Mouse (Mus musculus): ENCODE data around the gene Cd99l2. TPM values are rescaled to one million over a fixed set of nuclear protein-coding genes. Genes with fewer than 3 reads are reported as not detected.
A peak's percentile ranks its signal among the peaks of the same experiment; 100 is the strongest.

The Cd99l2 gene
- polyA plus RNA-seq, 1 experiment from 2014 or later = 33.4 TPM

GRCm38 (mm10) chrX:71424852-71425251 lies 67.8 kb downstream of the Cd99l2 start:
- Histone ChIP-seq H3K27me3 (ENCODE audit: control insufficient read depth, insufficient read depth, low read length) (no peaks in the 10 kb centered on the region), H3K4me2 (ENCODE audit: low read depth) (no peak overlapping the region), H3K27ac (ENCODE audit: low read depth, low read length) (no peak overlapping the region), H3K9me3 (ENCODE audit: control insufficient read depth, low read length) (no peaks in the 10 kb centered on the region), H3K4me1 (ENCODE audit: control insufficient read depth, insufficient read depth, low read length) (no peaks in the 10 kb centered on the region), H3K36me3 (ENCODE audit: control insufficient read depth, insufficient read depth, low read length) (no peaks in the 10 kb centered on the region), H3K9ac (ENCODE audit: low read length) (no peak overlapping the region), H3K4me3 (ENCODE audit: low read depth, low read length) (no peak overlapping the region)
- WGBS = 91% methylated on average over 1 of the region's 1 CpGs
- ATAC-seq (ENCODE audit: insufficient read depth, low FRiP score, low TSS enrichment) = no peak
- no peak for DNase-seq (ENCODE audit: low spot score)

DNA sequence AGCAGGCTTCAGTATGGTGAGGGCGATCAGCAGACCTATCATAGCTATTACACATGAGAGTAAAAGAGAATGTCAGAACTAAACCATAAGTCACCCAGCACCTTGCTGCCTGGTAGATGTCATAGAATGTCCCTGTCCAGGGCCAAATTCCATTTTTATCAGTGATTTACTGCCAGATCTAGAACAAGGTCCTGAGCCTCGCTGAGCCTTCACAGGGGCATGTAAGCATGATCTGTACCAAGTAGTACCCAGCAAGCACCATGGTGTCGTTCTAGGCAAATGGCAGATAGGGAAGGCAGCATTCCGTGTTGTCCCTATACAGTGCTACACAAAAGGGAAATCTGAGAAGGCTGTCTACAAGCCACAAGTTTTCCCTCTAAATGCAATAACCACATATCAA lies 79.0 kb downstream of the Cd99l2 start:
- Histone ChIP-seq H3K27ac (ENCODE audit: low read depth, low read length) (no peak overlapping the region), H3K4me2 (ENCODE audit: low read depth) (no peak overlapping the region), H3K36me3 (ENCODE audit: control insufficient read depth, insufficient read depth, low read length) (no peaks in the 10 kb centered on the region), H3K4me1 (ENCODE audit: control insufficient read depth, insufficient read depth, low read length) (no peaks in the 10 kb centered on the region), H3K9ac (ENCODE audit: low read length) (no peak overlapping the region), H3K27me3 (ENCODE audit: control insufficient read depth, insufficient read depth, low read length) (no peaks in the 10 kb centered on the region), H3K9me3 (ENCODE audit: control insufficient read depth, low read length) (no peaks in the 10 kb centered on the region), H3K4me3 (ENCODE audit: low read depth, low read length) (no peak overlapping the region)
- ATAC-seq (ENCODE audit: insufficient read depth, low FRiP score, low TSS enrichment) = no peak
- no peak for DNase-seq (ENCODE audit: low spot score)
- WGBS = 88% methylated on average over 4 of the region's 4 CpGs

DNA sequence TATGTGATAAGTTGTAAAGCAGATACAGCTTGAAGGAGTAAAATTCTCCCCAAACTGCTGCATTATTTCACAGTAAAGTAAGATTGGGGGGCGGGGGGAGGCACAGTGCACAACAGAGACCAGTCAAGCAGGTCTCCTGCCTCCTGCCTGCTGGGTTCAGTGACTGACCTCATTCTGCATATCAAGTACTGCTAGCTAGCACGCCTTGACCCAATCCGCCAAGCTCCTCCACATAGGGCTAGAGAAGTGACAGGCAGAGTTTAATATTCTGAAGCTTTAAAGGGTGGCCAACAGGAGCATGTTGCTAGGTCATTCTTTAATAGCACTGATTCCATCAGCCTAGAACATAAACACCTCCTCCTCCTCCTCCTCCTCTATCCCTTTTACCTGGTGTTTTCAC lies 79.9 kb downstream of the Cd99l2 start:
- H3K4me3 ChIP-seq (ENCODE audit: low read depth, low read length) = no peak overlapping the region
- no peaks in the 10 kb centered on the region for H3K4me1 ChIP-seq (ENCODE audit: control insufficient read depth, insufficient read depth, low read length)
- H3K9ac ChIP-seq (ENCODE audit: low read length) = no peak overlapping the region
- 70% methylated on average over 3 of the region's 3 CpGs for WGBS
- no peaks in the 10 kb centered on the region for H3K36me3 ChIP-seq (ENCODE audit: control insufficient read depth, insufficient read depth, low read length)
- no peak overlapping the region for H3K4me2 ChIP-seq (ENCODE audit: low read depth)
- no peaks in the 10 kb centered on the region for H3K27me3 ChIP-seq (ENCODE audit: control insufficient read depth, insufficient read depth, low read length)
- H3K9me3 ChIP-seq (ENCODE audit: control insufficient read depth, low read length) = no peaks in the 10 kb centered on the region
- no peak for ATAC-seq (ENCODE audit: insufficient read depth, low FRiP score, low TSS enrichment)
- no peak for DNase-seq (ENCODE audit: low spot score)
- no peak overlapping the region for H3K27ac ChIP-seq (ENCODE audit: low read depth, low read length)

DNA sequence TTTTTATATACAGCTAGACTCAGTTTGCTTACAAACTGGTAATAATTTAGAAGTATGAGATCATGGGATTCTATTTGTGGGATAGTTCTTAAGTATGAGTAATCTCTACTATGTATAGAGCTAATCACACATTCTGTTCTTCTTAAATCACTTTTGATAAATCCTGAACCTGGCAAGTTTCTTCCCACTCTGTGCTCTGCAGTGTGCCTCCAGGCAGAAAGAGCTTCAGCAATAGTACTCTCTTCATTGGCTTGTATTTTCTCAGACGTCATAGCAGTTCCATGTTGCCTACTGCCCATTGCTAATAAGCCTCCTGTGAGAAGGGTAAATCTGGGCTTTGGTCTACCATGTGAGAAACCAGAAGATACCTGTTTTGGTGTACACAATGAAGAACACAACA lies 84.3 kb downstream of the Cd99l2 start:
- Histone ChIP-seq H3K4me3 (ENCODE audit: low read depth, low read length) (no peak overlapping the region), H3K27ac (ENCODE audit: low read depth, low read length) (no peak overlapping the region), H3K4me1 (ENCODE audit: control insufficient read depth, insufficient read depth, low read length) (no peaks in the 10 kb centered on the region), H3K36me3 (ENCODE audit: control insufficient read depth, insufficient read depth, low read length) (no peaks in the 10 kb centered on the region), H3K27me3 (ENCODE audit: control insufficient read depth, insufficient read depth, low read length) (no peaks in the 10 kb centered on the region), H3K9ac (ENCODE audit: low read length) (no peak overlapping the region), H3K9me3 (ENCODE audit: control insufficient read depth, low read length) (no peaks in the 10 kb centered on the region), H3K4me2 (ENCODE audit: low read depth) (no peak overlapping the region)
- DNase-seq (ENCODE audit: low spot score) (no peak), ATAC-seq (ENCODE audit: insufficient read depth, low FRiP score, low TSS enrichment) (no peak)
- 86% methylated on average over 1 of the region's 1 CpGs for WGBS

DNA sequence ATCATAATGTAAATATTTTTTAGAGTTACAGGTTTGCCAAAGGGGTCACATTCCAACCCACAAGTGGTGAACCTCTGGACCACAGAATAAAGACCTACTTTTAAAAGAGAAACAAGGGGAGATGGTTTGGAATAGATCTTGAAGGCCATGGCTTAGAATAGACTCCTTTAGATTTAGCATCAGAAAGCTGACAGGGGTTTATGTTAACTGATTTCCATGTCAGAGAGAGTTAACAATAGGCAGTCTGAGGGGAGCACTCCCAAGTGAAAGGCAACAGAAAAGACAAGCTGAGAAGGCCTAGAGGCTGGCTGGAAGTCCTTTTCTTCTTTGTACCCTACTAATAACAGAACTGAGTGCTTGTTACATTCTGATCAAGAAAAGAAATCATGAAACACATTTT lies 86.4 kb downstream of the Cd99l2 start:
- no peak overlapping the region for H3K4me2 ChIP-seq (ENCODE audit: low read depth)
- no peak for ATAC-seq (ENCODE audit: insufficient read depth, low FRiP score, low TSS enrichment)

DNA sequence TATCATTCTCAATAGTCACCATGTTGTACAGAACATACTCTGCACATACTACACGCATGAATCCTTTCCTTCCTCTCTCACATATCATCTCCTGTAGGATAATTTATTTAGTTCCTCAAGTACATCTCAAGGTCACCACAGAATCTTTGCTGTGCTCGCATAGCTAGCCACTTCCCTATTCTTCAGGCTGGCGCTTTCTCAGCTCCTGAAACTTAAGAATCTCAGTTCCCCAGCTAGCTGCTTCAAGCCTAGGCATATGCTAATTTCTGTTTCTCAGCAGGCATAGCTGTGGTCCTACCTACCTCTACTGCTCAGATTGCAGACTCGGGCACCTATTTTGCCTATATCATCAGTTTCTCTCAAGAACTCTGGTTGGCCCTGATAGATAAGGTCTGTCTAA lies 96.3 kb downstream of the Cd99l2 start:
- Histone ChIP-seq H3K27me3 (ENCODE audit: control insufficient read depth, insufficient read depth, low read length) (no peaks in the 10 kb centered on the region), H3K4me3 (ENCODE audit: low read depth, low read length) (no peak overlapping the region), H3K36me3 (ENCODE audit: control insufficient read depth, insufficient read depth, low read length) (no peaks in the 10 kb centered on the region), H3K9ac (ENCODE audit: low read length) (no peak overlapping the region), H3K4me1 (ENCODE audit: control insufficient read depth, insufficient read depth, low read length) (no peaks in the 10 kb centered on the region), H3K4me2 (ENCODE audit: low read depth) (no peak overlapping the region), H3K9me3 (ENCODE audit: control insufficient read depth, low read length) (no peaks in the 10 kb centered on the region), H3K27ac (ENCODE audit: low read depth, low read length) (no peak overlapping the region)
- WGBS = 81% methylated on average over 4 of the region's 4 CpGs
- ATAC-seq (ENCODE audit: insufficient read depth, low FRiP score, low TSS enrichment) (no peak), DNase-seq (ENCODE audit: low spot score) (no peak)

More for the DNA sequence above, 86.4 kb downstream of the Cd99l2 start:
- Histone ChIP-seq H3K4me3 (ENCODE audit: low read depth, low read length) (no peak overlapping the region), H3K4me1 (ENCODE audit: control insufficient read depth, insufficient read depth, low read length) (no peaks in the 10 kb centered on the region), H3K9ac (ENCODE audit: low read length) (no peak overlapping the region), H3K9me3 (ENCODE audit: control insufficient read depth, low read length) (no peaks in the 10 kb centered on the region), H3K27me3 (ENCODE audit: control insufficient read depth, insufficient read depth, low read length) (no peaks in the 10 kb centered on the region), H3K27ac (ENCODE audit: low read depth, low read length) (no peak overlapping the region), H3K36me3 (ENCODE audit: control insufficient read depth, insufficient read depth, low read length) (no peaks in the 10 kb centered on the region)
- no peak for DNase-seq (ENCODE audit: low spot score)

DNA sequence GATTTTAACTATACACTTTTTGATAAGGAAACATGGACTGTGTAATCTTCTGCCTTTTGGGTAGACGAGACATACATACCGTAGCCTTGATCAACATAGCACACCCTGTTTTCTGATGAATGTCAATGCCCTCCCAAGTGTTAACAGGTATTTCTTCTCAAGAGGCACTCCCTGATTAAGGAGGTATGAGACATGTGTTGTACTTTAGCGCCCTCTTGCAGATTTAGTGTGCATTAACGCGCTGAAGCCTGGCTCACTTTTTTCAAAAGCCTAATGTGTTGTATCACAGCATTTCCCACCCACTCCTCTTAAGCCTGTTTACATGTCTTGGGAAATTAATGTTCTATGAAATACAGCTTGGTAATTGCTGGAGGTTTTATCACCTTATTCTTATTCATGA lies 111.1 kb downstream of the Cd99l2 start:
- Histone ChIP-seq H3K27me3 (ENCODE audit: control insufficient read depth, insufficient read depth, low read length) (no peaks in the 10 kb centered on the region), H3K4me1 (ENCODE audit: control insufficient read depth, insufficient read depth, low read length) (no peaks in the 10 kb centered on the region), H3K27ac (ENCODE audit: low read depth, low read length) (no peak overlapping the region), H3K4me2 (ENCODE audit: low read depth) (no peak overlapping the region), H3K36me3 (ENCODE audit: control insufficient read depth, insufficient read depth, low read length) (no peaks in the 10 kb centered on the region), H3K4me3 (ENCODE audit: low read depth, low read length) (no peak overlapping the region), H3K9ac (ENCODE audit: low read length) (no peak overlapping the region), H3K9me3 (ENCODE audit: control insufficient read depth, low read length) (no peaks in the 10 kb centered on the region)
- ATAC-seq (ENCODE audit: insufficient read depth, low FRiP score, low TSS enrichment) (no peak), DNase-seq (ENCODE audit: low spot score) (peak; percentile 11)
- WGBS = 50% methylated on average over 5 of the region's 5 CpGs

DNA sequence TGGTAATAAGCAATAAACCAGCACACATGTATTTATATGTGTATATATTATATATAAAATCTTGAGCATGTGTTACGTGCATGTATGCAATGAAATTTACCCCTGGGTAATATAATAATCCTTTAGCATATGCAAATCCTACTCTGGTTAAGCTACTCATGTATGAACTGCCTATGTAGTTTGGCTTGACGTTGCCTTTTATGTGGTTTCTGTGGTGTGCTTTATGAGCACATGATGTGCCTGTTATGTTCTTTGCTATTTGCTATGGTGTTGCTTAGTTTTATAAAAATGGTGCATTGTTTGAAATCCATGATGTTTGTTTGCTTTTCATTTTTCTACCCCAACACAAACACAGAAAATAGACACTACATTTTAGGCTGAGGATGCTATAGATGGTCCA lies 114.2 kb downstream of the Cd99l2 start:
- ATAC-seq (ENCODE audit: insufficient read depth, low FRiP score, low TSS enrichment) = no peak
- H3K36me3 ChIP-seq (ENCODE audit: control insufficient read depth, insufficient read depth, low read length) = no peaks in the 10 kb centered on the region
- H3K4me2 ChIP-seq (ENCODE audit: low read depth) = no peak overlapping the region
- no peaks in the 10 kb centered on the region for H3K27me3 ChIP-seq (ENCODE audit: control insufficient read depth, insufficient read depth, low read length)
- no peak for DNase-seq (ENCODE audit: low spot score)
- 91% methylated on average over 2 of the region's 2 CpGs for WGBS
- H3K4me1 ChIP-seq (ENCODE audit: control insufficient read depth, insufficient read depth, low read length) = no peaks in the 10 kb centered on the region
- no peak overlapping the region for H3K9ac ChIP-seq (ENCODE audit: low read length)
- no peaks in the 10 kb centered on the region for H3K9me3 ChIP-seq (ENCODE audit: control insufficient read depth, low read length)
- H3K27ac ChIP-seq (ENCODE audit: low read depth, low read length) = no peak overlapping the region
- H3K4me3 ChIP-seq (ENCODE audit: low read depth, low read length) = no peak overlapping the region

DNA sequence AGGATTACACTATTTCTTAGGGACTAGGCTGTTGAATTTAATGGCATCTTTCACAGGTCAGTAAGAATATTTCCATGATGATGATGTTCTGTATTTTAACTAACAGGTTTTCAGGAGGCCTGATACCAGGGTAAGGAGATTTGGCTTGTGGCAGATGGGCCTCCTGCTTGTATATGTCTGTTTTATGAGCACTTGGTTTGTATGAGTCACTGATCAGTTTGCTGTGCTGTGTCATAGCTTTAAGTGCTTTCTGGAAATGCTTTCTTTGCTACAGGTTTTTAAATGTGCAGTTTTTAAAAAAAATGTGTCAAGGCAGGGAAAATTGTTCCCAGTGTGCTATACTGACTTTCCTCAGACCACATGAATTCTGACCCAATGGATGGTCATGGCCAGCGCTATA lies 115.9 kb downstream of the Cd99l2 start:
- 86% methylated on average over 1 of the region's 1 CpGs for WGBS

More for the DNA sequence above, 115.9 kb downstream of the Cd99l2 start:
- H3K27ac ChIP-seq (ENCODE audit: low read depth, low read length) = no peak overlapping the region
- H3K4me3 ChIP-seq (ENCODE audit: low read depth, low read length) = no peak overlapping the region
- no peak for DNase-seq (ENCODE audit: low spot score)
- H3K9ac ChIP-seq (ENCODE audit: low read length) = no peak overlapping the region
- no peaks in the 10 kb centered on the region for H3K27me3 ChIP-seq (ENCODE audit: control insufficient read depth, insufficient read depth, low read length)
- no peaks in the 10 kb centered on the region for H3K4me1 ChIP-seq (ENCODE audit: control insufficient read depth, insufficient read depth, low read length)
- no peak for ATAC-seq (ENCODE audit: insufficient read depth, low FRiP score, low TSS enrichment)
- no peaks in the 10 kb centered on the region for H3K9me3 ChIP-seq (ENCODE audit: control insufficient read depth, low read length)
- no peak overlapping the region for H3K4me2 ChIP-seq (ENCODE audit: low read depth)
- H3K36me3 ChIP-seq (ENCODE audit: control insufficient read depth, insufficient read depth, low read length) = no peaks in the 10 kb centered on the region

Measured in neural tube, embryonic 11.5 days (tissue).